Mouse (Mus musculus) limb, embryonic 11.5 days (tissue): ENCODE measurements around the gene Pkp1. TPM values are rescaled to one million over a fixed set of nuclear protein-coding genes. Genes with fewer than 3 reads are reported as not detected.

Experiments used
- ATAC-seq: fragments of 200-750 bp; cut with Nextera tagmentation; 2 replicates; pipeline ENCODE4 v1.8.0; 2017; ENCODE audit warnings: low read depth; ENCODE audit not compliant: insufficient number of reproducible peaks, low FRiP score, low TSS enrichment
- DNase-seq: peaks from one replicate; pipeline ENCODE4 v3.0.0-alpha.2; 2015; ENCODE audit warnings: low spot score
- H3K27ac ChIP-seq: fragments of 300-500 bp; sonication (generic); replicated peaks from 2 replicates; pipeline ENCODE4 v1.5.1; 2014; ENCODE audit warnings: low read depth, mild to moderate bottlenecking, low read length
- H3K27me3 ChIP-seq: fragments of 300-500 bp; sonication (generic); 2 replicates; pipeline ENCODE4 v1.6.1; 2014; ENCODE audit warnings: mild to moderate bottlenecking, low read length, mixed read lengths; ENCODE audit not compliant: control insufficient read depth, insufficient read depth
- H3K36me3 ChIP-seq: fragments of 300-500 bp; sonication (generic); 2 replicates; pipeline ENCODE4 v1.6.1; 2014; ENCODE audit warnings: mild to moderate bottlenecking, low read length, moderate library complexity, mixed read lengths; ENCODE audit not compliant: control insufficient read depth, insufficient read depth
- H3K4me1 ChIP-seq: fragments of 300-500 bp; sonication (generic); 2 replicates; pipeline ENCODE4 v1.6.1; 2014; ENCODE audit warnings: low read length, mixed read lengths; ENCODE audit not compliant: control insufficient read depth, insufficient read depth
- H3K4me2 ChIP-seq: fragments of 300-500 bp; sonication (generic); 2 replicates; pipeline ENCODE4 v1.6.1; 2014; ENCODE audit warnings: low read depth, mild to moderate bottlenecking, moderate library complexity; ENCODE audit not compliant: severe bottlenecking
- H3K4me3 ChIP-seq: fragments of 300-500 bp; sonication (generic); 2 replicates; pipeline ENCODE4 v1.5.1; 2014; ENCODE audit warnings: low read depth, low read length
- H3K9ac ChIP-seq: fragments of 300-500 bp; sonication (generic); 2 replicates; pipeline ENCODE4 v1.6.1; 2014; ENCODE audit warnings: mild to moderate bottlenecking, low read length
- H3K9me3 ChIP-seq: fragments of 300-500 bp; sonication (generic); 2 replicates; pipeline ENCODE4 v1.6.1; 2016; ENCODE audit warnings: low read length; ENCODE audit not compliant: control insufficient read depth
- WGBS: fragments of 180-500 bp; shearing (Covaris S2); extraction: QIAGEN DNeasy Blood & Tissue Kit; methylation state at CpG from one replicate; pipeline ENCODE4 v1.1.7; 2014; 5-methylcytosine and 5-hydroxymethylcytosine counted together
- polyA plus RNA-seq: library from polyadenylated mRNA; unstranded; fragments of >200 nt; fragmentation: Nextera tagmentation; extraction: Ambion mirVana; gene quantifications from 2 replicates; pipeline ENCODE4 v1.2.1, GENCODE M21; 2014

Pkp1 gene
- polyA plus RNA-seq, 1 experiment from 2014 or later, result 0.79 TPM

DNA sequence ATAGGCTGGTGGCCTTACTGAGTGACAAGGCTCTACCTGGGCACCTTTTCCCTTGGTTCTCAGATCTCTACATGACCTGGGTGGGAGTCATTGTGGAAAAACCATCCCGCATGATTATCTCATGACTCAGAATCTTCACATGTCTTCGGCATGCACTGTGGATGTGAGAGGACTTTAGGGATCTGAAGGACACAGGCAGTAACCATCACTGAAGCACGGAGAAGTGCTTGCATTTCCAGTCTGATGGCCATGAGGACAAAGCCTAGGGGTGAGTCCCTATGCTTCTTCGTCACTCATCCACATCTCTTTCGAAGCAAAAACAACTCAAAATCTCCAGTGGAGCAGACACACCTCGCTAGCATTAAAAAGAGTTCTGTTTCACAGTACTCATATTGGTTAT, 19.7 kb downstream of the Pkp1 start:
- ATAC-seq (no peak), DNase-seq (no peak)
- no peaks in the 10 kb centered on the region for H3K9me3 ChIP-seq
- H3K4me1 ChIP-seq, result no peaks in the 10 kb centered on the region
- H3K27me3 ChIP-seq, result no peaks in the 10 kb centered on the region
- H3K9ac ChIP-seq, result no peak overlapping the region
- no peak overlapping the region for H3K27ac ChIP-seq
- WGBS, result 89% methylated on average over 6 of the region's 6 CpGs
- no peak overlapping the region for H3K4me3 ChIP-seq
- no peak overlapping the region for H3K4me2 ChIP-seq
- no peaks in the 10 kb centered on the region for H3K36me3 ChIP-seq

DNA sequence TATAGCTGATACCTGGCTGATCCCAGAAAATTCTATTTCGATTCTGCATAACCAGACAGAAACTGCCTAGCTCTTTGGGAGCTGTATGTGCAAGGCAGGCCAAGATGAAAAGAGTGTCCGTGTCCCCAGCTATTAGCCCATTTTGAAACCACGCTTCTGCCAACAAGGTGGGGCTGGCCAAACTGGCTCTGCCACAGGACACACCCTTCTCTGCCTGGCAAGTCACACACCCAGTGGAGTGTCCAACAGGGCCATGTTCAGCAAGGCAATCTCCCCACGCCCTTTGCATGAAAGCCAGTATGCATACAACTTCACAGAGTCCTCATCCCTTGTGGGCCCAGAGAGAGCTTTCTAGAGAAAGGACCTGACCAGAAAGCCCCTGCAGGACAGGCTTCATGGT, 23.6 kb downstream of the Pkp1 start:
- H3K27ac ChIP-seq, result no peak overlapping the region
- no peaks in the 10 kb centered on the region for H3K27me3 ChIP-seq
- no peak for DNase-seq
- no peaks in the 10 kb centered on the region for H3K4me1 ChIP-seq
- 92% methylated on average over 4 of the region's 4 CpGs for WGBS
- ATAC-seq, result no peak
- H3K4me2 ChIP-seq, result no peak overlapping the region
- no peaks in the 10 kb centered on the region for H3K36me3 ChIP-seq
- H3K9me3 ChIP-seq, result no peaks in the 10 kb centered on the region
- H3K9ac ChIP-seq, result no peak overlapping the region
- H3K4me3 ChIP-seq, result no peak overlapping the region

DNA sequence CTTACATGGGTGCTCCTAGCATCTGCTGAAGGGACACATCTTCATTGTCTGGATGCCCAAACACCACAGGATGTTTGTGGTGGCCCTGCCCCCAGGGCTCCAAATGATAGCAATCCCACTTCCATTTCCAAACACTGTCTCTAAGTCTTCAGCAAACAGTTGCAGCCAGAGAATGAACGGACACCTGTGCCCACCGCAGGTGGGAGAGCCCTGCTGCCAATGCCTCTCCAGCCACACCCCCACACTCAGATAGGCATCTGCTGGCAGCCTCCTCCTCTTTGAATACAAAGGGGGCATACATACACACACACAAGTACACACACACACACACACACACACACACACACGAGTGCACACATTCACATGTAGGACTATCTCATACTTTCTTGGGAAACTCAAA, 25.6 kb downstream of the Pkp1 start:
- no peak overlapping the region for H3K27ac ChIP-seq
- no peak overlapping the region for H3K4me3 ChIP-seq
- H3K4me2 ChIP-seq, result no peak overlapping the region
- H3K27me3 ChIP-seq, result no peaks in the 10 kb centered on the region
- no peak for DNase-seq
- whole genome bisulfite sequencing, result 90% methylated on average over 3 of the region's 3 CpGs
- ATAC-seq, result no peak
- no peaks in the 10 kb centered on the region for H3K4me1 ChIP-seq
- no peaks in the 10 kb centered on the region for H3K9me3 ChIP-seq
- H3K9ac ChIP-seq, result no peak overlapping the region
- H3K36me3 ChIP-seq, result no peaks in the 10 kb centered on the region

DNA sequence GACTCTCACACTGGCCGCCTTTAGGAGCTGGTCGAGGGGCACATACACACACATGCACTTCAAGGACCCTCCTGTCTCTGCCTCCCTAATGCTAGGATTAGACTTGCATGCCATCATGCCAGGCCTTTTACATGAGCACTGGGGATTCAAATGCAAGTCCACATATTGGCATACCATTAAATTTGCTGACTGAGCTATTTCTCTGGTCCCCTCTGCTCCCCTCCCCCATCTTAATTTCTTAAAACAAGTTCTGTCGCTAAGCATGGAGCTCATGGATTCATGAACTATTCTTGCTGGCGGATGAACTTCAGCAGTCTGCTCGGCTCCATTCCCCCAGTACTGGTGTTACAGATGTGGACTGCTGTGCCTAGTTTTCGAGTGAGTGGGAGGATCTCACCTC, 26.2 kb downstream of the Pkp1 start:
- DNase-seq, result no peak
- 82% methylated on average over 6 of the region's 6 CpGs for WGBS
- no peaks in the 10 kb centered on the region for H3K4me1 ChIP-seq
- H3K27me3 ChIP-seq, result no peaks in the 10 kb centered on the region
- H3K9ac ChIP-seq, result no peak overlapping the region
- no peak overlapping the region for H3K27ac ChIP-seq
- no peaks in the 10 kb centered on the region for H3K9me3 ChIP-seq
- no peak overlapping the region for H3K4me3 ChIP-seq
- no peaks in the 10 kb centered on the region for H3K36me3 ChIP-seq
- no peak overlapping the region for H3K4me2 ChIP-seq
- no peak for ATAC-seq

GRCm38 (mm10) chr1:135892233-135892632, 26.8 kb downstream of the Pkp1 start:
- DNase-seq (no peak), ATAC-seq (no peak)
- no peak overlapping the region for H3K4me2 ChIP-seq
- H3K9me3 ChIP-seq, result no peaks in the 10 kb centered on the region
- no peak overlapping the region for H3K4me3 ChIP-seq
- H3K27ac ChIP-seq, result no peak overlapping the region
- 72% methylated on average over 6 of the region's 6 CpGs for WGBS
- H3K27me3 ChIP-seq, result no peaks in the 10 kb centered on the region
- no peaks in the 10 kb centered on the region for H3K4me1 ChIP-seq
- no peak overlapping the region for H3K9ac ChIP-seq
- H3K36me3 ChIP-seq, result no peaks in the 10 kb centered on the region

DNA sequence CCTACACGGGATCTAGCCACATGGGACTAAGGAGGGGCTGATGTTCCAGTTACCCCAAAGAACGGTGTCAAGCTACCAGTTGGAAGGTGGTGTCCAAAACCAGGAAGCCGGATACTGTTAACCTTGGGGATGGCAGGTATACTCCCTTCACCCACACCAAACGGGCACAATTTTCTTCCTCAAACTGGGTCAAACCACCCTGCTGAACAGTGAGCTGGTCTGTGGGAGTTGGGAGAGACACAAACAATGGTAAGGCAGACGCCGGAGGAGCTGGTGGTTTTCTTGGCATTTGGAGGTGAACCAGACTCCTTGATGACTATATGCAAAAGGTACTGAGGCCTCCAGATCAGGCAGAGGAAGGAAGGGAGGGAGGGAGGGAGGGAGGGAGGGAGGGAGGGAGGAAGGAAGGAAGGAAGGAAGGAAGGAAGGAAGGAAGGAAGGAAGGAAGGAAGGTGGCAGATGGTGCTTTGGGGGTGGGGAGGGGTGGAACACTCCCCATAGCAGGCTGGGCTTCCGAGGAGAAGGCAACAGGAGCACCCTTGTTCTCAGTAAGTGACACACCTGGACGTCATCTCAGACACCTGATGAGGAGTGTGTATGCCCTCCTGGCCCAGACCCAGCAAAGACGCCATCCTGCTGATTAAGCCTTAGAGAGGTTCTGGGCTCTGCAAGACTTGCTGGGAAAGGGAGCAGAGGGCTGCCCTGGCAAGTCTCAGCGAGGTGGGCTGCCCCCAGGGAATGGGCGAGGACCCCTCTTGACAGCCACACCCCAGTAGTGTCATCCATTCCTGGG, 27.4 kb downstream of the Pkp1 start:
- DNase-seq, result no peak
- H3K4me2 ChIP-seq, result no peak overlapping the region
- H3K27me3 ChIP-seq, result no peaks in the 10 kb centered on the region
- WGBS, result 75% methylated on average over 11 of the region's 11 CpGs
- no peaks in the 10 kb centered on the region for H3K9me3 ChIP-seq
- H3K9ac ChIP-seq, result no peak overlapping the region
- H3K36me3 ChIP-seq, result no peaks in the 10 kb centered on the region
- H3K4me3 ChIP-seq, result no peak overlapping the region
- ATAC-seq, result no peak
- H3K27ac ChIP-seq, result no peak overlapping the region
- no peaks in the 10 kb centered on the region for H3K4me1 ChIP-seq

GRCm38 (mm10) chr1:135889461-135890185, 29.4 kb downstream of the Pkp1 start:
- Histone ChIP-seq H3K27me3 (no peaks in the 10 kb centered on the region), H3K4me1 (no peaks in the 10 kb centered on the region), H3K9ac (no peak overlapping the region), H3K4me3 (no peak overlapping the region), H3K9me3 (no peaks in the 10 kb centered on the region), H3K4me2 (no peak overlapping the region), H3K36me3 (no peaks in the 10 kb centered on the region), H3K27ac (no peak overlapping the region)
- WGBS, result 84% methylated on average over 20 of the region's 20 CpGs
- ATAC-seq (no peak), DNase-seq (no peak)

DNA sequence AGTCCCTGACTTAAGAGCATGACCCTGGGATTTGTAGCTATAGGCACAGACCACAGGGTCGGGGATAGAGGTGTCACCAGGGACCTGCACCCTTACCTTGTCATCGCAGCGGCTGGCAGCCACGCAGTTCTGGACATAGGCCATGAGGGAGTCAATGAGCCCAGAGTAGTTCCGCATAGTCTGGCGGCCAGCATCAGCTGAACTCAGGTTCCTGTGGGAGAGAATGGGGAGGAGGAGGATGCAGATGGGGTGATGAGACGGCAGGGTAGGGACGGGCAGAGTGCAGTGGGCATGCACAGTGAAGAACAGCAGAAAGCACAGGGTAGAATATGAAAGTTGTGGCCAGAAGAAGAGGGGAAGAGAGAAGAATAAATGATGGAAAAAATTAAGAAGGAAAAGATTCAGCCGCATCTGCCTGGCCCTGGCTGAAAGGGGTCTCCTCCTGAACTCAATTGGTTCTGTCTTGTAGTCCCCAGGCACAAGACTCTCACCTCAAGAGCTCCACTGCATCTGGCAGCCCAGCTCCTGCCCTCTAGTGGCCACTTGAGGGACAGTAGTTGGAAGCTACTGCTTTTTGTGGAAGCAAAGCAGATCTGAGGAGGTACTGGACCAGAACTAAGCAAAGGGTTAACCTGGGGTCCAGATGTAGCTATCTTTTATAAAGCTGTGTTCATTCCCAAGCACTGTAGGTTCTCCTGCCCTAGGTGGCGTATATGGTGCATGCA, 36.5 kb downstream of the Pkp1 start:
- Histone ChIP-seq H3K4me1 (no peaks in the 10 kb centered on the region), H3K27me3 (no peaks in the 10 kb centered on the region), H3K9ac (no peak overlapping the region), H3K36me3 (no peaks in the 10 kb centered on the region), H3K27ac (no peak overlapping the region), H3K4me3 (no peak overlapping the region), H3K4me2 (no peak overlapping the region), H3K9me3 (no peaks in the 10 kb centered on the region)
- ATAC-seq, result no peak
- peak; percentile 80 for DNase-seq
- WGBS, result 72% methylated on average over 10 of the region's 10 CpGs
